Mouse (Mus musculus) CH12.LX (cell line): ENCODE results near the gene Golga3.

Experiments
- CTCF ChIP-seq, 2 experiments: IDR thresholded peaks in 1 of 2; conservative IDR thresholded peaks in 1 of 2; 2 replicates each; pipeline ENCODE4 v1.5.1; 2011 to 2012; ENCODE audit warnings: low read depth in 2 of 2, low read length in 2 of 2, improper control_type of control experiment in 1 of 2, inconsistent platforms in 1 of 2, mild to moderate bottlenecking in 1 of 2, moderate library complexity in 1 of 2
- EP300 ChIP-seq: IDR thresholded peaks from 2 replicates; pipeline ENCODE4 v1.6.1; 2011; ENCODE audit warnings: low read length, improper control_type of control experiment
- ETS1 ChIP-seq: conservative IDR thresholded peaks from 2 replicates; pipeline ENCODE4 v1.6.1; 2012; ENCODE audit warnings: low read depth, mild to moderate bottlenecking, inconsistent platforms, low read length, improper control_type of control experiment, moderate library complexity
- JUND ChIP-seq: conservative IDR thresholded peaks from 2 replicates; pipeline ENCODE4 v1.6.1; 2011; ENCODE audit warnings: low read depth, low read length, improper control_type of control experiment
- MEF2A ChIP-seq: IDR thresholded peaks from 2 replicates; pipeline ENCODE4 v1.6.1; 2014; ENCODE audit warnings: low read depth, mild to moderate bottlenecking, inconsistent platforms, low read length, improper control_type of control experiment, borderline replicate concordance
- MXI1 ChIP-seq: IDR thresholded peaks from 2 replicates; pipeline ENCODE4 v1.6.1; 2011; ENCODE audit warnings: mild to moderate bottlenecking, low read depth, low read length, improper control_type of control experiment
- POLR2A ChIP-seq: IDR thresholded peaks from 2 replicates; pipeline ENCODE4 v1.6.1; 2011; ENCODE audit warnings: low read depth, mild to moderate bottlenecking, improper control_type of control experiment, low read length
- POLR2AphosphoS2 ChIP-seq: IDR thresholded peaks from 2 replicates; pipeline ENCODE4 v1.6.1; 2011; ENCODE audit warnings: low read depth, low read length, improper control_type of control experiment
- RAD21 ChIP-seq: IDR thresholded peaks from 2 replicates; pipeline ENCODE4 v1.6.1; 2011; ENCODE audit warnings: low read depth, mild to moderate bottlenecking, low read length, improper control_type of control experiment, moderate library complexity
- RCOR1 ChIP-seq: conservative IDR thresholded peaks from 2 replicates; pipeline ENCODE4 v1.6.1; 2012; ENCODE audit warnings: low read depth, mild to moderate bottlenecking, inconsistent platforms, low read length, improper control_type of control experiment
- TBP ChIP-seq: conservative IDR thresholded peaks from 2 replicates; pipeline ENCODE4 v1.6.1; 2011; ENCODE audit warnings: low read depth, low read length, improper control_type of control experiment
- ZC3H11A ChIP-seq: IDR thresholded peaks from 2 replicates; pipeline ENCODE4 v1.6.1; 2012; ENCODE audit warnings: low read depth, mild to moderate bottlenecking, inconsistent platforms, low read length, improper control_type of control experiment

DNA sequence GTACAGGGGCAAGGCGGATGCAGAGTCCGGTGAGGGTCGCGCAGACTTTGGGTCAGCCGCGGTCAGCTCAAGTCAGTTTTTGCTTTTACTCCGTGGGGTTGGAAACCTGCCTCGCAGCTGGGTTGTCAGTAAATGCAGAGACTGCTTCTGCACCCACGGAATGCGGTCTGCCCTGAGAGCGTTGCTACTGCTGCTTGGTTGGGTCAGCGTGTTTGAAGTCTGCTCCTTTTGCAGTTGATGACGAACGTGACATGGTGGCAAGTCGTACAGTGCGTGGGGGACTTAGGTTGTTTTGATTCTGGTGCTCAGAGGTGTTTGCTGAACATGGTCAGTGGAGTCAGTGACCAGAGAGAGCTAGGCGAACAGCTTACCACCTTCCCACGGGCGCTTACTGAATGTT, 520 bp downstream of the Golga3 start:
- no peak for TF ChIP-seq CTCF (conservative IDR thresholded peaks at IDR 0.05 in 1 of 2, IDR thresholded peaks at IDR 0.05 in 1 of 2; ENCODE audit: low read depth in 2 of 2, low read length in 2 of 2)
- TF ChIP-seq ZC3H11A, result no peak
- no peak for TF ChIP-seq RCOR1
- TF ChIP-seq MXI1, result no peak
- no peak for TF ChIP-seq JUND
- TF ChIP-seq EP300, result no peak
- no peak for TF ChIP-seq ETS1
- TF ChIP-seq POLR2A, result no peak
- TF ChIP-seq MEF2A, result no peak
- TF ChIP-seq TBP, result no peak
- no peak for TF ChIP-seq POLR2AphosphoS2
- no peak for TF ChIP-seq RAD21
